Mouse (Mus musculus): ENCODE results near the gene Otos.

Otos gene

GRCm38 (mm10) chr1:92647026-92647425, 1.6 kb downstream of the Otos start:
- DNase-seq (ENCODE audit: extremely low spot score, low spot score): no peak

DNA sequence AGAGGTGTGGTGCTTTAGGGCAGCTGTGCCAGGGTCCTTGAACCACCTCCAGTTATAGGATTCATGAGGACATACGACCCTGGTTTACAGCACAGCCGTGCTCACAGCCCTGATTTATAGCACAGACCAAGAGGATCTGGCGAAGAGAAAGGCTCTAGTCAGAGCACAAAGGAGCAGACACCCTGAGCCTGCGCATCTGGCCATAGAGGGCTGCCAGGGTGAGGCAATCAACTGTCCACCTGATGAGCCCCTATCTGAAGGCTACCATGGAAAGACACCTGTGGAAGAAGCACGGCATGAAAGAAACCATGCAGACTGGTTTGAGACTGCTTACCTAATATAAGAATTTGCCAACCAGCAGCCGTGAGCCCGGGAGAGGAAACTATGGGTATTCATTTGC, 2.0 kb downstream of the Otos start:
- DNase-seq (ENCODE audit: extremely low spot score, low spot score): no peak

- no peak for DNase-seq (ENCODE audit: extremely low spot score, low spot score)
Measured at GRCm38 (mm10) chr1:92646111-92646510, 2.5 kb downstream of the Otos start.

GRCm38 (mm10) chr1:92644916-92645315, 3.7 kb downstream of the Otos start:
- no peak for DNase-seq (ENCODE audit: extremely low spot score, low spot score)

DNA sequence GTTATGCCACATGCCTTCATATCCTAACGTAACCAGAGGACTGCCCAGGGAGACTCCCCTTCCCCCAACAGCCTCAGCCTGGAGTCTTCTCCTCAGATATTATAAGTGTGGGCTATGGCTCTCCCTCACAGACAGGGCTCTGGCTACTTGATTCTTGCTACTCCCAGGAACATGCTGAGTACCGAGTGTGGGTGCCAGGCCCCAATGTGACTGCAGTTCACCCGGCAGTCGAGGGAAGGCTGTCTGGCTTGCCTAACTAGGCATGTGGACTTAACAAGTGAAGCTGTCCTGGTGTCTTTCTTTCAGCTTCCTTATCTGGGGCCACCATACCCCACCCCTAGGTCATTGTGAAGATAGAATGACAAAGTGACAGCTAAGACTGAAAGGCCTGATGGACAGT, 5.0 kb downstream of the Otos start:
- DNase-seq (ENCODE audit: extremely low spot score, low spot score): no peak

GRCm38 (mm10) chr1:92641514-92642272, 6.9 kb downstream of the Otos start, which contains the start of gene Cops9:
TSS of gene Cops9 (minus strand) at chr1:92641985.
- peak; percentile 92 for DNase-seq (ENCODE audit: extremely low spot score, low spot score)

GRCm38 (mm10) chr1:92640393-92640792, 8.2 kb downstream of the Otos start:
- no peak for DNase-seq (ENCODE audit: extremely low spot score, low spot score)

DNA sequence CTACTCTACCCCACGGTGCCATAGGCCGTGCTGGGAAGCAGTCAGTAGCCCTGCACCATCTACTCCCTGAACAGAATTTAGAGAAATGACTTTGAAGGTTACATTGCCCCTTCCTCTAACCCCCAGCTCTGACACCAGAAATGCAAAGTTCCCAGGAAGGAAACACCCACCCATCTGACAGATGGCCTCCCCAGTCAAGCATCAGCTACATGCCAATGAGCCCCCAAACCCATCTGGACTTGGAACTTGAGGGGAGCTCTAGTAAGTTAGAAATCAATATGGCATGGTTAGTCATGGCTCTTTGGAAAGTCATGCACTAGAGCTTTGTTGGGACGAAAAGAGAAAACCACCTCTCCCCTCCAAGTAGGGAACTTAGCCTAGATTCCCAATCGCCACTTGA, 9.9 kb downstream of the Otos start:
- DNase-seq (ENCODE audit: extremely low spot score, low spot score): no peak

DNA sequence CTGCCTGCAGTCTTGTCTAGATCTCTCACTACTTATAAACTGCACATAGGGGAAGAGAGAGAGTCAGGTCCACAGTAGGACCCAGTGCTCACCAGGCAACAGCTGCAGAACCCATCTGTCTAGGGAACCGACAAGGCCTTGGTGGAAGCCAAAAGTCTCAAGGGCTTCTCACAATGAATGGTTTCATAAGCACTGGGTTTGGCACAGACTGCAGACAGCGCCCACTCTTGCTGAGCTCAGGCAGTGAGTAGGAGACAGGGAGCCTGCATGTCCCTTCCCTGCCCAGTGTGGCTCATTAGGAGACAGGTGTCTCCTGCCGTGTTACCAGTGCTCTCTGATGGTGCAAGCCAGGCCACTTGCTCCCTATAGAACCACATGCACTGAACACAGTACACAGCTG, 10.5 kb downstream of the Otos start:
- no peak for DNase-seq (ENCODE audit: extremely low spot score, low spot score)

DNA sequence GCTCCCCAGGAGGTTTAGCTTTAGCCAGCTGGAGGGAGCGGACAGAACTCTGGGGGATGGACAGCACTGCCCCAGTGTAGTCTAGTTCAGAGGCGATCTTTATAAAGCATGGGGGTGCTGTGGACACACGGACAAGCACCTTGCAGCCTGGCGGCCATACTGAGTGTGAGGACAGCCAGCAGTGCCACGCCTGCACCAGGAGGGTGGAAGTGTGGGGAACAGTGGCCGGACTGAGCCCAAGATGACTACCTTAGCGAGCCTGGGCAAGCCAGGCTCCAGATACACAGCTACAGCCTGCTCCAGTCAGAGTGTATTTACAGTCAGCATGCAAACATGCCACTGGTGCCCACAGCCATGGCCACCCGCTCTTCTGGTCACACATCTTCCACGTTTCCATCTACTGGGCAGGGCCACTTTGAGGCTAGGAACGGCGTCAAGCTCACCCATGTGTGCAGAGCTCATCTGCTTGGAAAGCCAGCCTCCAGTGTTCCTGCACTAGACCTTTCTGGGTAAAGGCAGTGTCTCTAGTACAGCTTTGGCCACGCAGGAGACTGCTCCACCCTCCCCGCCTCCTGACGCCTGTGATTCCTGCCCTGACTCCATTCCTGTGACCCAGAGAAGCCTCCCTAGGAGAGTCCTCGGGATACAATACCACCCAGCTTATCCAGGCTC, 11.0 kb downstream of the Otos start:
- no peak for DNase-seq (ENCODE audit: extremely low spot score, low spot score)

GRCm38 (mm10) chr1:92636676-92637075, 12.0 kb downstream of the Otos start:
- no peak for DNase-seq (ENCODE audit: extremely low spot score, low spot score)

DNA sequence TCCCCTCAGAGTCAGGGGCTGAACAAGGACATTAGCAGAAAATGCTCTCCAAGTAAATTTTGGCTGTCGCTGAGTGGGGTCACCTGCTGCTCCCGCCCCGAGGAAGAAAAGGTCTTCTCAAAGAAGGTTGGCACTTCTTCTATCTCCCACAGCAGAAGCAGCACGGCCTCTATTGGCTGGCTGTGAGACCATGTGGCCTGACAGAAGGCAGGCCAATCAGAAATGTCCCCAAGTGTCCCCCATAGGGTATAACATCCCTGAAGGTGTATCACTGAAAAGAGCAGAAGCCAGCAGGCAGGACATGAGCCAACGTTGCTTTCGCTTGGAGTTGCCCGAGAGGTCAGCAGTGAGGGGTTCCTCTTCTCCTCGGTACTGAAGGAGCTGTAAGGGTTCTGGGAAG, 12.6 kb downstream of the Otos start:
- no peak for DNase-seq (ENCODE audit: extremely low spot score, low spot score)

DNA sequence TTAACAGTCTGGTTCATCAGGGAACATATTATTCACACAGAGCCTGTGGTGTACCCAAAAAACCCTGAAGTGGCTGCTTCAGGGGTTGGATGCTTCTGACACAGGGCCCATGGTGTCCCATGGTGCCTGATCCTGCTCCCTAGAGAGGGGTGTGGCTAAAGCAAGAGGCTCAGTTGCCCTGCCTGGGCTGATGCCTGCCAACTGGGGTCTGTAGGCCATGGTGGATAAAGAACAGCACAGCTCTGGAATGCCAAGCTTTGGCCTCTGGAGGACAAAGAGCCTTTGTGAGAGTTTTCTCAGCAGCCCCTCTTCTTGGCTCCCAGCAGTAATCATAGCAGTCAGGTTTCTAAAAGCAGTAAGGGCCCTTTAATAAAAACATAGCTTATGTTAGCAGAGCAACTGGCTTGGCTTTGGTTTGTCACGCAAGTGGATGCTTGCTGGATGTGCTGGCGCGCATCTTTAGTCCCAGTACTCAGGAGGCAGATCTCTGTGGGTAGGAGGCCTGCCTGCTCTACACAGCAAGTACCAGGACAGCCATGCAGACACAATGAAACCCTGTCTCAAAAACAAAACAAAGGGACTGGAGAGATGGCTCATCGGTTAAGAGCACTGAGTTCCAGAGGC, 13.6 kb downstream of the Otos start:
- no peak for DNase-seq (ENCODE audit: extremely low spot score, low spot score)

DNA sequence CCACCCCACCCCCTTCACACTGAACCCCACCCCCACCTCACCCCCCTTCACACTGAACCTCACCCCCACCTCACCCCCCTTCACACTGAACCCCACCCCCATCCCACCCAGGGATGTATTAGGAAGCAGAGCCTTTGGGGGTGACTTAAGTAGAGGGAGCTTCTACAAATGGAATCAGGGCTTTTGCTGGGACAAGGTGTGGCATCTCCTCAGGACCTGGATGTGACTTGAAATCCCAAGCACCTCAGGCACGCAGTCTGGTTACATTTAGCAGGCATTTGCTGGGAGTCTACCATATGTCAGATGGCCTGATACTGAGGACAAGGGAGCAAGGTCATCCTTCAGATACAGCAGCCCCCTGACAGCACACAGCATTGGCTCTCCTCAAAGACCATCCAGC, 14.1 kb downstream of the Otos start:
- DNase-seq (ENCODE audit: extremely low spot score, low spot score): no peak

GRCm38 (mm10) chr1:92633726-92634125, 14.9 kb downstream of the Otos start:
- no peak for DNase-seq (ENCODE audit: extremely low spot score, low spot score)

DNA sequence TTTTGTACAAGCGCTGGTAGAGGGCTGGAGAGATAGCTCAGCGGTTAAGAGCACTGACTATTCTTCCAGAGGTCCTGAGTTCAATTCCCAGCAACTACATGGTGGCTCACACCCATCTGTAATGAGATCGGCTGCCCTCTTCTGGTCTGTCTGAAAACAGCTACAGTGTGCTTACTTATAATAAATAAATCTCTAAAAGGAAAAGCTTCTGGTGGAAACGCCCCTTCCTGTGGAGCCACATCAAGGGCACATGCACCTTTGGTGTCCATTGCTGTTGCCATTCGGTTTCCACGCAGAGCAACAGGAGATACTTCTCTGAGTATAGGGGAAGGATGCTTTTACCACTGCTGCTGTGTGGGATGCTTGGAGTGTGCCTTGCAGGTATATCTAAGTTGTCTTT, 15.7 kb downstream of the Otos start:
- DNase-seq (ENCODE audit: extremely low spot score, low spot score): no peak

GRCm38 (mm10) chr1:92632196-92632595, 16.4 kb downstream of the Otos start:
- DNase-seq (ENCODE audit: extremely low spot score, low spot score): no peak

GRCm38 (mm10) chr1:92628227-92628626, 20.4 kb downstream of the Otos start:
- DNase-seq (ENCODE audit: extremely low spot score, low spot score): no peak

- no peak for DNase-seq (ENCODE audit: extremely low spot score, low spot score)
Measured at GRCm38 (mm10) chr1:92618360-92618759, 30.3 kb downstream of the Otos start.

GRCm38 (mm10) chr1:92617488-92617887, 31.2 kb downstream of the Otos start, which contains the start of gene Olfr12:
TSS of gene Olfr12 (plus strand) at chr1:92617788.
- no peak for DNase-seq (ENCODE audit: extremely low spot score, low spot score)

DNA sequence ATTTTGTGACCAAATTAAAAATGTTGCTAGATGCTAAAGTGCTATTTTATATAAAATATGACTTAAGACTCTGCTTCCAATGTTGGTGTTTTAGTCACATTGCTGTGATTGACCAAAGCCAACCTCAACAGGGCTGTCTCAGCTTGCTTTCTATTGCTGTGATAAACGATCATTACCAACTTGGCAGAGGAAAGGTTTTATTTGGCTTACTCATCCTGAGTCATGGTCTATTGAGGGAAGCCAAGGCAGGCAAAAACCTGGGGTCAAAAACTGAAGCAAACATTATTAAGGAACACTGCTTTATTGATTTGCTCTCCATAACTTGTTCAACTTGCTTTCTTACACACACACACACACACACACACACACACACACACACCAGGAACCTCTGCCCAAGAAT, 32.6 kb downstream of the Otos start:
- no peak for DNase-seq (ENCODE audit: extremely low spot score, low spot score)

GRCm38 (mm10) chr1:92614516-92614915, 34.1 kb downstream of the Otos start:
- DNase-seq (ENCODE audit: extremely low spot score, low spot score): peak; percentile 2
